Mouse (Mus musculus) small intestine, adult 2 months (tissue): Measurements from ENCODE around the gene Pthlh. TPM values are rescaled to one million over a fixed set of nuclear protein-coding genes. Genes with fewer than 3 reads are reported as not detected.
"Not testable (repeated sequence)": the region's sequence is repeated elsewhere in the genome, so short reads cannot be mapped to it uniquely, and the experiment has no call there.

ENCODE experiments used
- H3K27ac ChIP-seq: fragments of 200-500 bp; 2 replicates; pipeline ENCODE4 v1.5.1; 2012; ENCODE audit warnings: low read depth, low read length, control low read depth, inconsistent platforms; ENCODE audit not compliant: insufficient read depth
- H3K27me3 ChIP-seq: fragments of 200-500 bp; 2 replicates; pipeline ENCODE4 v1.6.1; 2012; ENCODE audit warnings: mild to moderate bottlenecking, moderate library complexity, low read length, inconsistent platforms; ENCODE audit not compliant: control insufficient read depth, insufficient read depth
- H3K36me3 ChIP-seq: fragments of 200-500 bp; 2 replicates; pipeline ENCODE4 v1.6.1; 2012; ENCODE audit warnings: mild to moderate bottlenecking, low read length, control low read depth, inconsistent platforms; ENCODE audit not compliant: control insufficient read depth, insufficient read depth
- H3K4me1 ChIP-seq: fragments of 200-500 bp; 2 replicates; pipeline ENCODE4 v1.6.1; 2012; ENCODE audit warnings: low read length, inconsistent platforms, mixed read lengths; ENCODE audit not compliant: control insufficient read depth, insufficient read depth, insufficient read length
- H3K4me3 ChIP-seq: fragments of 200-500 bp; 2 replicates; pipeline ENCODE4 v1.5.1; 2012; ENCODE audit warnings: low read depth, mild to moderate bottlenecking, control low read depth, inconsistent platforms, low read length, moderate library complexity
- CTCF ChIP-seq: fragments of 200-500 bp; IDR thresholded peaks from 2 replicates; pipeline ENCODE4 v1.5.1; 2012; ENCODE audit warnings: low read depth, mild to moderate bottlenecking, control low read depth, inconsistent platforms, low read length, moderate library complexity, mixed read lengths; ENCODE audit not compliant: insufficient replicate concordance, insufficient read length; ENCODE audit errors: extremely low read depth
- POLR2A ChIP-seq: fragments of 200-500 bp; IDR thresholded peaks from 2 replicates; pipeline ENCODE4 v1.6.1; 2012; ENCODE audit warnings: low read depth, mild to moderate bottlenecking, control low read depth, inconsistent platforms, low read length, moderate library complexity
- WGBS: fragments of 180-500 bp; shearing (Covaris S2); methylation state at CpG from one replicate; pipeline ENCODE4 v1.1.7; 2018; 5-methylcytosine and 5-hydroxymethylcytosine counted together
- polyA plus RNA-seq: library from polyadenylated mRNA; depleted of rRNA; stranded (reverse); fragments of >200 nt; gene quantifications from 2 replicates; pipeline ENCODE4 v1.2.3, GENCODE M21; 2012; rRNA removed

Pthlh gene
- polyA plus RNA-seq, result 0.32 and 0.41 TPM in 2 replicates

- Histone ChIP-seq H3K27me3 (peaks cover 5% of the 10 kb centered on the region; the same call in 1 of the 2 replicates), H3K27ac (no peak within 1 kb of the TSS), H3K4me1 (peaks cover 8% of the 10 kb centered on the region), H3K4me3 (peak within 1 kb of the TSS; percentile 62), H3K36me3 (no peaks in the 10 kb centered on the region)
- no peak for TF ChIP-seq CTCF
- TF ChIP-seq POLR2A, result peak; percentile 27; the same call in 1 of the 2 replicates
- WGBS, result 1% methylated on average over 68 of the region's 68 CpGs
These were observed at the start of gene Pthlh for GRCm38 (mm10) chr6:147263587-147264565. TSS of gene Pthlh (minus strand) at chr6:147264183.

GRCm38 (mm10) chr6:147313331-147313730 lies 49.3 kb upstream of the Pthlh start:
- no peaks in the 10 kb centered on the region for H3K36me3 ChIP-seq
- H3K27ac ChIP-seq, result no peak overlapping the region
- TF ChIP-seq CTCF, result no peak
- TF ChIP-seq POLR2A, result no peak

GRCm38 (mm10) chr6:147310435-147310978 lies 46.5 kb upstream of the Pthlh start:
- H3K36me3 ChIP-seq, result no peaks in the 10 kb centered on the region
- no peak overlapping the region for H3K27ac ChIP-seq
- no peak for TF ChIP-seq CTCF
- TF ChIP-seq POLR2A, result no peak
- no peaks in the 10 kb centered on the region for H3K4me1 ChIP-seq
- 80% methylated on average over 7 of the region's 7 CpGs for WGBS
- H3K27me3 ChIP-seq, result no peaks in the 10 kb centered on the region
- H3K4me3 ChIP-seq, result no peak overlapping the region

More at GRCm38 (mm10) chr6:147313331-147313730, 49.3 kb upstream of the Pthlh start:
- no peaks in the 10 kb centered on the region for H3K27me3 ChIP-seq
- no peaks in the 10 kb centered on the region for H3K4me1 ChIP-seq
- no peak overlapping the region for H3K4me3 ChIP-seq

- Histone ChIP-seq H3K27ac (no peak overlapping the region), H3K4me1 (no peaks in the 10 kb centered on the region), H3K4me3 (no peak overlapping the region), H3K36me3 (no peaks in the 10 kb centered on the region), H3K27me3 (no peaks in the 10 kb centered on the region)
- 81% methylated on average over 4 of the region's 4 CpGs for WGBS
- TF ChIP-seq POLR2A, result no peak
These were observed 46.1 kb upstream of the Pthlh start for GRCm38 (mm10) chr6:147310035-147310434.

- H3K4me3 ChIP-seq, H3K27ac ChIP-seq, H3K27me3 ChIP-seq, H3K36me3 ChIP-seq, H3K4me1 ChIP-seq: not testable (repeated sequence)
- WGBS, result 80% methylated on average over 9 of the region's 9 CpGs
These were observed 40.3 kb upstream of the Pthlh start for GRCm38 (mm10) chr6:147304236-147304635.

- no peak overlapping the region for H3K4me3 ChIP-seq
- TF ChIP-seq POLR2A (no peak), CTCF (no peak)
- H3K4me1 ChIP-seq, result no peaks in the 10 kb centered on the region
- no peaks in the 10 kb centered on the region for H3K36me3 ChIP-seq
- 79% methylated on average over 5 of the region's 5 CpGs for WGBS
- H3K27me3 ChIP-seq, result no peaks in the 10 kb centered on the region
- H3K27ac ChIP-seq, result no peak overlapping the region
These were observed 35.6 kb upstream of the Pthlh start for GRCm38 (mm10) chr6:147299607-147300006.

- no peaks in the 10 kb centered on the region for H3K36me3 ChIP-seq
- WGBS, result 44% methylated on average over 5 of the region's 5 CpGs
- no peak overlapping the region for H3K27ac ChIP-seq
- H3K4me3 ChIP-seq, result no peak overlapping the region
- TF ChIP-seq POLR2A (no peak), CTCF (no peak)
- H3K4me1 ChIP-seq, result no peaks in the 10 kb centered on the region
- H3K27me3 ChIP-seq, result no peaks in the 10 kb centered on the region
These were observed 15.3 kb upstream of the Pthlh start for GRCm38 (mm10) chr6:147279309-147279708.
